ENCODE assay signal across 7 mouse cellular contexts in genomic region chr8:83897211-83897610, GRCm38 (mm10). TPM values are rescaled to one million over a fixed set of nuclear protein-coding genes. Genes with fewer than 3 reads are reported as not detected.
DNase-seq lines count a peak whose midpoint lies in the region; ATAC-seq lines count a peak whose summit lies in the region.

No protein-coding gene starts in this region.

- no peak for ATAC-seq in heart, embryonic 14.5 days (ENCODE audit: insufficient number of reproducible peaks, insufficient read depth, low FRiP score, low read depth)
- ATAC-seq in stomach, embryonic 15.5 days (ENCODE audit: insufficient read depth, low FRiP score, low read depth): no peak

- H3K4me2 ChIP-seq in heart, embryonic 14.5 days (ENCODE audit: low read length): peak overlapping the region; percentile 62
- H3K4me2 ChIP-seq in stomach, embryonic 15.5 days: peak overlapping the region; percentile 62

- H3K36me3 ChIP-seq in heart, embryonic 14.5 days (ENCODE audit: control insufficient read depth, insufficient read depth, low read length): no peaks in the 10 kb centered on the region
- H3K36me3 ChIP-seq in stomach, embryonic 15.5 days: no peaks in the 10 kb centered on the region

- no peak overlapping the region for H3K27ac ChIP-seq in heart, embryonic 14.5 days (replicated peaks in 1 of 2; ENCODE audit: control insufficient read depth in 1 of 2, insufficient read depth in 1 of 2, low read depth in 2 of 2, low read length in 2 of 2)
- no peak overlapping the region for H3K27ac ChIP-seq in stomach, embryonic 15.5 days

- WGBS in heart, embryonic 14.5 days: 4% methylated on average over 26 of the region's 26 CpGs
- WGBS in stomach, embryonic 15.5 days: 3% methylated on average over 26 of the region's 26 CpGs

- peak; percentile 29 for DNase-seq in 3T3-L1 (ENCODE audit: low read depth, low spot score)
- peak; percentile 51 for DNase-seq in CD4-positive helper T cell, adult 2 months (ENCODE audit: low read depth, low spot score)
- peak; percentile 67 to 83 for DNase-seq in cerebellum, postnatal 4 days (ENCODE audit: low spot score in 2 of 2)
- peak; percentile 50 to 62 for DNase-seq in kidney, postnatal 25 days
- peak; percentile 59 for DNase-seq in lung, postnatal 14 days

- H3K9me3 ChIP-seq in heart, embryonic 14.5 days (ENCODE audit: control insufficient read depth, low read length): no peaks in the 10 kb centered on the region
- H3K9me3 ChIP-seq in stomach, embryonic 15.5 days: no peaks in the 10 kb centered on the region

- peak overlapping the region; percentile 26 to 37 for H3K4me3 ChIP-seq in heart, embryonic 14.5 days (ENCODE audit: control insufficient read depth in 1 of 2, insufficient read depth in 1 of 2, low read depth in 1 of 2, low read length in 2 of 2)
- peak overlapping the region; percentile 24; the same call in 1 of the 2 replicates for H3K4me3 ChIP-seq in stomach, embryonic 15.5 days (replicated peaks)

- H3K4me1 ChIP-seq in heart, embryonic 14.5 days (ENCODE audit: control insufficient read depth in 2 of 2, insufficient read depth in 2 of 2, low read length in 2 of 2): peaks cover 15 to 20% of the 10 kb centered on the region in 2 experiments; a peak in 3 of 4 replicates
- H3K4me1 ChIP-seq in stomach, embryonic 15.5 days: peaks cover 23% of the 10 kb centered on the region

- 0 out of 2 replicates have a peak overlapping the region, but pooled peaks have one; percentile 7 for H3K9ac ChIP-seq in heart, embryonic 14.5 days (ENCODE audit: low read length)
- H3K9ac ChIP-seq in stomach, embryonic 15.5 days: no peak overlapping the region

- H3K27me3 ChIP-seq in heart, embryonic 14.5 days (ENCODE audit: control insufficient read depth, insufficient read depth, low read length): peaks cover 26% of the 10 kb centered on the region
- peaks cover 23% of the 10 kb centered on the region for H3K27me3 ChIP-seq in stomach, embryonic 15.5 days (replicated peaks)

RNA-seq across cellular contexts. Expression of gene Adgrl1, which starts 2.7 kb away (rescaled TPM):
- 10.4 and 13.0 TPM in 2 replicates for polyA plus RNA-seq in heart, embryonic 14.5 days (2014; fragmentation: Nextera tagmentation; extraction: Ambion mirVana)
- 17.7 and 18.1 TPM in 2 replicates for polyA plus RNA-seq in stomach, embryonic 15.5 days (2015; fragmentation: Nextera tagmentation; extraction: Ambion mirVana)

RNA-seq across cellular contexts. Expression of gene Gm10644, which starts 57.8 kb away (rescaled TPM):
- polyA plus RNA-seq in heart, embryonic 14.5 days (2014; fragmentation: Nextera tagmentation; extraction: Ambion mirVana): 0.51 and 0.66 TPM in 2 replicates
- polyA plus RNA-seq in stomach, embryonic 15.5 days (2015; fragmentation: Nextera tagmentation; extraction: Ambion mirVana): 0.42 and 0.53 TPM in 2 replicates

RNA-seq across cellular contexts. Expression of gene Asf1b, which starts 58.1 kb away (rescaled TPM):
- polyA plus RNA-seq in heart, embryonic 14.5 days (2014; fragmentation: Nextera tagmentation; extraction: Ambion mirVana): 57.2 and 60.7 TPM in 2 replicates
- 55.0 and 57.3 TPM in 2 replicates for polyA plus RNA-seq in stomach, embryonic 15.5 days (2015; fragmentation: Nextera tagmentation; extraction: Ambion mirVana)
